Mouse (Mus musculus) embryo, embryonic 9.5 days (tissue): Measurements from ENCODE around the gene Mipol1.

Experiments
- DNase-seq: peaks from one replicate; pipeline ENCODE4 v3.0.0-alpha.2; 2017; ENCODE audit errors: extremely low spot score

Gene Mipol1

DNA sequence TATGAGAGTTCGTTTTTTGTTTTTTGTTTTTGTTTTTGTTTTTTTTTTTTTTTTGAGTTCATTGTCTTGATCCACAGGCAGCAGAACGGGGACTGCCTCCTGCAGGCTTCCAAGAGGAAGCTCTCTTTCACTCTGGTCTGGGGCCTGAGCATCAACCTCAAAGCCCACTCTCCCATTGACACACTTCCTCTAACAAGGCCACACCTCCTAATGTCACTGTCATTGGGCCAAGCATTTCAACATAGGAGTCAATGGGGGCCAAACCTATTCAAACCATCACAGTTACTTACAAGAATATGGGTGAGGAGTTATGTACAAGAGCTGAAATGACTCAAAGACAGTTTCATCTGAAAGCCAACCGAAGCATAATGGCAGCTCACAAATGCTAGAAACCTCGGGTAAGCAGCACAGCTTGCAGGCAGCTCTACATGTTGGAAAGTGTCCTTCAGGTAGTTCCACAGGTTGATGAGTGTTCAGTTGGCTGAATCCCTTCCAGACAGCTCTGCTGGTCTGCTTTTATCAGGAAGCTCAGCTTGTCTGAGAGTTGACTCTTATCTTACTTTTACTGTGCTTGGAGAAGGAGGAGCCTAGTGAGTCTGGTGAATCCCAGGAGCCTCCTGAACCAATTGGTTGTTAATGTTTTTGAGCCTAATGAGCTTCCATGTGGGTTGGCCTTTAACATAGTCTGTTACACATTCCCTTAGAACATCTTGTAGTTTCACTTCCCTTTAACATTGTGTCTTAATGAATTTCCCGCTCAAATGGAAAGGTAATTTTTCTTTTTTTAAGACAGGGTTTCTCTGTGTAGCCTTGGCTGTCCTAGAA is 13.7 kb downstream of the Mipol1 start:
- no peak for DNase-seq

- DNase-seq: no peak
Observed at GRCm38 (mm10) chr12:57258572-57258971, 28.3 kb downstream of the Mipol1 start.

DNA sequence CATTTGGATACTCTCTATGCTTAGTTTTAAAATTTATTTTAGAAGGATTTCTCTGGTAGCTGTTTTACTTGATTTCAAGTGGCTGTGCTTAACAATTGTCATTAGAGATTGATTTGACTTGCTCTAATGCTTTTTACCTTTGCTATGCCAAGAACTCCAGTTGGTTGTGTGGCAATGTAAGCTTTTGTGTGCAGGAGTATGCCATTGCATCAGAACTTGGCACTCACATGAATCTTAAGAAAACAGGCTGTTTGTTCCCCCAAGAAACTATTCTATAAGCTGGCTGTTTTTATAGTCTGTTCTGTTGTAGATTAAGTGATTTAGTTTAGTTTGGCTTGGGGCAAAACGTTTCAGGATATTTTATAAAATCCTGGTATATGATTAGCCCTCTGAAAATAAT is 45.2 kb downstream of the Mipol1 start:
- DNase-seq: no peak

DNA sequence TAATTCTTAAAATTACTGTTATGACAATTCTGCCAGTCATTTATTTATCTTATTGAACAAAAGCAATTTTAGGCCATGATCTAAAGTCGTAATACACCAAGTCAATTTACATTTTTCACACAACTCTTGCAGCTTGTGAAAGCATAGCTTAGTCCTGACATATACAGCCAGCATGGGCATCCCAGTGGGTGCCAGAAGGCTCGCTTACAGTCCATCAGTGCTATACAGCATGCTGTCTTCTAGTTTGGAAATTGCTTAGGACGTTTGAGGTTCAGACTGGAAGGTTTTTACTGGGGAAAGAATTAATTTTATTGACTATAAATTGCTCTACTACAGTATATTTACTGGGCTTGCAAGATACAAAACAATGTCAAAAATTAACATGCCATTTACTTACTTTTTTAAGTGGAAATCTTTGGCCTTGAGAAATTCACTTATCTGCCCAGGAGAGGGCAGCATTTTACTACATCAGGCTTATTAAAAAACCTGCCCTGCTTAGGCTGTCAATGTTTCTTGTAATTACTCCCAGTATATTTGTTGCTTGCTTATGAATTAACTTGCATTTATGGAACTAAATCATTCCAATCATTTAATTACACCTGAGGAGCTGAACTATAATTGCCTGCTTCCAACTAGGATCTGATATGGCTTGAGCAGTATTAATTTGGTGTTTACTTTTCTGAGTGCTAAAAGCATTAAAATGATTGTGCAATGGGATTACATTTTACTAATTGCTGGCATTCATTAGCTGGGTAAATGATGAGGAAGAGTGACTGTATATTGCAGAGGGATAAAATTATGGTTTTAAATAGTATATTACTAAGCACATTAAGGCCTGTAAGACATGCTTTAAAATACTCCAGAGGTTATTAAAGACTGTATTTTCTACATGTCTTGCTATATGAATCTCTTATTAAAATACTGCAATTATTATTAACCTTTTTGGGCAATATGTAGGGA is 51.2 kb downstream of the Mipol1 start:
- peak; percentile 24 for DNase-seq

DNA sequence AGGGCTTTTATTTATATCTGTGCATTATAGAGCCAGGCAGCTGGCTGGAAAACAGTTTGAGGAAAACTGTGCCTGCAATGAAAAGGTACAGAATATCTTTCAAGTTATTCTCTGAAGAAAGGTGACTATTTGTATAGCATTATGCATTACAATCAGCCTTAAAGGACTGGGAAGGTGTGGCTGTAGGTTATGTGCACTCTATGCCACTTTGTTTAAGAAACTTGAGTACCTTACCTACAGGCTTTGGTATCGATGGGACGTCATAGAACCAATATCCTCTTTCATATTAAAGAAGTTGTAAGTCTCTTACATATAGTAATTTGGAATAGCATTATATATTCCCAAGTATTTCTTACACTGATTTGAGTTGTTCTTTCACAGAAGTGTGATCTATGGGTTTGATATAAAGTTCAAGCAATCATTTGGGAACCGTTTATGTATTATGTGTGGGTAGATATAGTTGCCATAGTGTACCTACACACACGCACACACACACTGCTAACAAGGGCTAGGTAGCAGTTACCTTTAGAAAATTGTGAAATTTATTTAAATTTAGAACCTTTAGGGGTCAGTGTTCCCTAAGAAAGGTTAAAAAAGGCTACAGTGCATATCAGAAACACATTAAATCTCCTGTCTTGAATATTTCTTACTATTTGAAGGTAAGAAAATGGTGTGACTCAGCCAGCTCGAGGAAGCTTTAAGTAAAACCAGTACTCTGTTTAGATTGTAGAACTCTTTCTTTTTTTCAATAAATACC is 55.3 kb downstream of the Mipol1 start:
- no peak for DNase-seq

DNA sequence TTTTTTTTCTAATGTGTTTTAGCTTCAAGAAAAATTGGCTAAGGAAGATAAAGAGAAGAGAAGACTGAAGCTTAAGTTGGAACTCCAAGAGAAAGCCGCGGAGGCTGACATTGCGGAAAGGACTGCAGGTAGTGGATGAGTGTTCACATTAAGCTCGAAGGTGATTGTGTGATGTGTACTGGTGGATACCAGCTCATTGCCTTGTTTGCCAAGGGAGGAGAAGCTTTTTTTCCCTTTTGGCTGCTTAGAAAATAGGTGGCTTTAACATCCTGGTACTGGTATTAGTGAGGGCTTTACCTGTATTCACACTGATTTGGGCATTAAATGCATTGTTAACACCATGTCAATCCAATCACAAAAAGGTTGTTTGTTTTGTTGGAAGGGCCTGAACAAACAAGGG is 77.1 kb downstream of the Mipol1 start:
- DNase-seq: no peak

DNA sequence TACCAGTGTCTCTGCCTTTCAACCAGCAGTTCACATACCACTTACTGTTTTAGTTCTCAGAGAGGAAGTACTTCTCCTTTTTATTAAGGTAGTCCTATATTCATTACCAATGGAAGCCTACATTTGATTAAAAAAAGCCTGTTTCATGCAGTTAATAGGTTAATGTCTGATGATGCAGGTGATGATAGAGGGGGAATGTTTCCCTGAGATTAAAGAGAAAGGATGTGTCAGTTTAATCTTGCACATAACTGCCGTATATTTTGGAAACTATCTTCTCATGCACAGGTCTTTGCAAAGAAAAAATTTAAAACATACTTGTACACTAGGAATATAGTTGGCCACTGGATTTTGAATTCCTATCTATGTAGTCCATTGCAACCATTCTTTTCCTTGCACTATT is 77.5 kb downstream of the Mipol1 start:
- no peak for DNase-seq

GRCm38 (mm10) chr12:57339053-57339452 is 108.8 kb downstream of the Mipol1 start:
- no peak for DNase-seq

DNA sequence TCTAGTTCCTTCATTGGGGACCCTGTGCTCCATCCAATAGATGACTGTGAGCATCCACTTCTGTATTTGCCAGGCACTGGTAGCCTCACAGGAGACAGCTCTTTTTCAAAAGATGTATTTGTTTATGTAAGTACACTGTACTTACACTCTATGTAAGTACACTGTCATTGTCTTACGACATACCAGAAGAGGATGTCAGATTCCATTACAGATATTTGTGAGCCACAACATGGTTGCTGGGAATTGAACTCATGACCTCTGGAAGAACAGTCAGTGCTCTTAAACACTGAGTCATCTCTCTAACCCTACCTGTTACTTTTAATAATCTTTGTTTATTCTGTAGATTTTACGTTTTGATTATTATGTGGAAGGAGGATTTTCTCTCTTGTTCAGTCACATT is 109.9 kb downstream of the Mipol1 start:
- DNase-seq: no peak

GRCm38 (mm10) chr12:57362732-57363131 is 132.5 kb downstream of the Mipol1 start:
- no peak for DNase-seq

DNA sequence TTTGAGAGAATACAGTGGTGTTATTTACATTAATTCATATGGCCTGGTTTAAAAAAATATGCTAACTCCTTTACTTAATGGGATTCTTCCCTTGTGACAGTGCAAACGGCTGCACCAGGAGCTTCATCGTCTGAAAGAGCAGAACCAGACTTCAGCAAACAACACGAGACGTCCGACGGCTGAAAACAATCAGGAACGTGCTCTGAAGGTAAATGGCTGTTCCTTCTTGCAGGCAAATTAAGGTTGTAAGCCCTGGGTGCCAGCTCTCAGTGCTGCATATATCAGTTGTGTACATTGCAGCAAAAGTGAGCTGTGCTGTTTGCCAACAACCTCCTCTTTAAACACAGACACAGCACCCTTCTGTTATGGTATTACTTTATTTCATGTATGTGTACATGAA is 133.8 kb downstream of the Mipol1 start:
- no peak for DNase-seq

GRCm38 (mm10) chr12:57371790-57372547 is 141.7 kb downstream of the Mipol1 start:
- no peak for DNase-seq

DNA sequence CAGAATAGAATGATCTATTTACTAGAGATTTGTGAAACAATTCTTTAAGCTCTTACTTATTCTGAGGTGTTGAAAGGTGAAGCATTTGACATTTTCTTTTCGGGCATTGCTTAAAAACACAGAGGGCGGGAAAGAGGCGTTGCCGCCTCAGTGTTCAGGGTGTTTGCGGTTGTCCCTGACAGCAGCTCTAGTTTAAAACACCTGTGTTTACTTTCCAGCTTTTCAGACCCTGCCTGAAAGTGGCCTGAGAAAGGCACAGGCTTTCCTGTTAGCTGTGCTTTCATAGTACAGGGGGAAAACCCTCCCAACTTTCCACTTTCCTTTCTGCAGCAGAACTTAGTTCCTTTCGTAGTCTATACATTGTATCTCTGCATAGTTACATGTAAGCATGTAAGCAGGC is 152.6 kb downstream of the Mipol1 start:
- no peak for DNase-seq

DNA sequence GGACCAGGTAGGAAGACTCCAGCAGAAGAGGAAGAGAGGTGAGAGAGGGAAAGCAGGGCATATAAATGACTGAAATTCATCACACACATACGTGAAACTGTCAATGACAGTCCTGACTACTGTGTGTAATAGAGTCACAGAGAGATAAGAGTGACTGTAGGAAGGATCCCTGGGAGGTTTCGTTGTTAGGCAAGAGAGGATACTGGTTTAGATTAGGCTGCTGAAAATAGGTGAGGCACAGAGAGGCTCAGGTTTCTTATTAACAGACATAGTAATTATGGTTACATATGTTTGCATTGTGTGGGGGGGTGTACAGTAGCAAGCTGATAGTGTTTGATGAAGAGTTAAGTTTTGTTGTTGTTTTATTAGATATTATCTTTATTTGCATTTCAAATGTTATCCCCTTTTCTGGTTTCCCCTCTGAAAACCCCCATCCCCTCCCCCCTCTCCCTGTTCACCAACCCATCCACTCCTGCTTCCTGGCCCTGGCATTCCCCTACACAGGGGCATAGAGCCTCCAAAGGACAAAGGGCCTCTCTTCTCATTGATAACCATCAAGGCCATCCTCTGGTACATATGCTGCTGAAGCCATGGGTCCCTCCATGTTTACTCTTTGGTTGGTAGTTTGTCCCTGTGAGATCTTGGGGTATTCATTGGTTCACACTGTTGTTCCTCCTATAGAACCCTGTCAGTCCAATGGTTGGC is 157.5 kb downstream of the Mipol1 start:
- DNase-seq: no peak

DNA sequence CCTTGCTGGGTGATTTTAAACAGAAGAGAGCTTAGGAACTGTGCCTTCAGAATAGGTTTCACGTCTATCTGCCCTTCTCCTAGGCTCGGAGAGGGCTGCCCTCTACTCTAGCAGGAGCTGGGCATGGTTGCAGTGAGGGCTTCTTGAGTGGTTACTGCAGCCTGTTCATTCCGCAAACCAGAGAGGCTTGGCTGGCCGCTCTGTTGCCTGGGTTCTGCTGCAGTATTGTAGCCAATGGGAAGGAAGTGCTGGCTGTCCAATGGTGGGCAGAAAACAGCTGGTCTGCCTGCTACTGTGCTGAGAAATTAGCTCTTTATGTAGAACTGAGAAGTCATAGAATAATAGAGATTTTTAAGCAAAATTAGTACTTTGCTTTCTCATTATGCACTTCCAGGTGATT is 169.3 kb downstream of the Mipol1 start:
- DNase-seq: no peak

GRCm38 (mm10) chr12:57400186-57400585 is 170.0 kb downstream of the Mipol1 start:
- no peak for DNase-seq

GRCm38 (mm10) chr12:57401126-57401525 is 170.9 kb downstream of the Mipol1 start:
- no peak for DNase-seq

- no peak for DNase-seq
Observed at GRCm38 (mm10) chr12:57402360-57402759, 172.1 kb downstream of the Mipol1 start.

DNA sequence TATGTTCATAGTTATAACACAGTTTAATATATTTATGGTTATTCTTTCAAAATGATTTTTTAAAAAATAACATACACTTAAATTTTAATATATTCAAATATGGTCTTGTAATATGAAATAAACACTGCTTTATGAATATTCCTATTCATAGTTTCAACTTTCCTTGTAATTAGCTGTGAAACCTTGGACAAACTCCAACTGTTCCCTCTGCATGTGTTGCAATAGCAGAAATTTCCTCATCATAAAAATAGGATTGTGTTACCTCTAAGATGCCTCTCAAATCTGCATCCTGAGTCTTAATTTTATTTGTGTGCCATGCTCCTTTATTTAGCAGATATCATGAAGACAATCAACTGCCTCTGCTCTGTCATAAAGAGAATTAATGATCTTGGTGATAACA is 179.7 kb downstream of the Mipol1 start:
- DNase-seq: no peak

GRCm38 (mm10) chr12:57413833-57414232 is 183.6 kb downstream of the Mipol1 start:
- no peak for DNase-seq

- DNase-seq: no peak
Observed at GRCm38 (mm10) chr12:57424902-57425301, 194.7 kb downstream of the Mipol1 start.
